Mouse (Mus musculus): ENCODE data around the gene Rhbg. TPM values are rescaled to one million over a fixed set of nuclear protein-coding genes. Genes with fewer than 3 reads are reported as not detected.
A peak's percentile ranks its signal among the peaks of the same experiment; 100 is the strongest.

The Rhbg gene
- total RNA-seq, 1 experiment from 2014 or later = 2.1 TPM

DNA sequence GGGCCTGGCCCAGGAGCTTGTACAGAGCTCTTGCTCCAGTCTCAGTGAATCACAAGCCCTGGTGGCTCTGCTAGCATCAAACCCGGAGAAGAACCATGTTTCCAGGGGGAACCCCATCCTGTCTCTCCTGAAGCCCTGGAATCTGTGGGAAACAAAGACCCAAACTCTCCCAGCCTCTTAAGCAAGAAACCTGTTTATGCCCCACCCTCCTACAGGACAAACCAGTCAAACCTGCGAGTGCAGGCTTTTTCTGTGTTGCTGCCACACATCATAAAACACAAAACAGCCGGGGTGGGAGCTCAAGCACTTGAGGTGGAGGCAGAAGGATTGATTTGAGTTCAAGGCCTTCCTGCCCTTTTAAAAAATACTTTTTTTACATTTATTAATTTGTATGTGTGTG lies 7.8 kb upstream of the Rhbg start:
- DNase-seq = no peak

DNA sequence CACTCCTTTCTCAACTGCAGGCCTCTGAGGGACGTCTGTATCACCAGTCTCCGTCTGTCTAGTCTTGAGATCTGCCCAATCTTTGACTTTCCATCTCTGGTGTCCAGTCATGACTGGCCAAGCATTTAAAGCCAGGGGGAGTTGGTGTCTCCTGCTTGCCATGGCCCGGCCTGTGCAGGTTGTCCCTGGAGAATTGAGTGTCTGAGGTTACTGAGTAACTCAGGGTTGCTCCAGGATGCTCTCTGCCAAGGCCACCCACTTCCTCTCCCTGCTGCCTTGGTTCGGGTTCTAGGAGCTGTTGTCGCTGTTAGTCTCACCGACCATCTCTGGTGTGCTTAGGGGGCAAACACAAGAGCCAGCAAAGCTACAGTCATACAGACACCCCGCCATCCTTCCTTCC lies 1.9 kb upstream of the Rhbg start:
- DNase-seq = peak; percentile 2

DNA sequence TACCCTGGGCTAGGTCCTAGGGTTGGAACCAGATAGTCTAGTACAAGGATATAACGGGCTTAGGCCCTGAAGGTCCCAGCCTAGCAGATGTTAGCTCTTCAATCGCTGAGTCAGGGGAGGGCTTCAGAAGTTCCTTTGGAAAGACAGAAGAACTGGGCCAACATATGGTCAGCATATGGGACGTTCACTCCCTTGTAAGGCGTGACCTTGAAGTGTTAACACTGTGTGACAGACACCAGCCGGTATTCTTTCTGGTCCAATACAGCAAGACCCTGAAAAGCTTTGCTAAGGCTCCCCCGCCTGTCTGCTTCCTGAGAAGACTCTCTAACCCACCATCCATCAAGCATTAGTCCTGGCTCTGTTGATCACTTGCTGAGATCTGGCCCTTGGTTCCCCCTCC lies 1.4 kb upstream of the Rhbg start:
- peak; percentile 1 for DNase-seq

GRCm38 (mm10) chr3:88252739-88253138 lies 1.8 kb downstream of the Rhbg start:
- DNase-seq = peak; percentile 4

GRCm38 (mm10) chr3:88248406-88248805 lies 6.1 kb downstream of the Rhbg start:
- no peak for DNase-seq

GRCm38 (mm10) chr3:88247666-88248065 lies 6.8 kb downstream of the Rhbg start:
- DNase-seq = no peak

- peak; percentile 89 for DNase-seq
Observed at GRCm38 (mm10) chr3:88245811-88246210, 8.7 kb downstream of the Rhbg start.

- DNase-seq = peak; percentile 76
Observed at GRCm38 (mm10) chr3:88244071-88244470, 10.4 kb downstream of the Rhbg start.

DNA sequence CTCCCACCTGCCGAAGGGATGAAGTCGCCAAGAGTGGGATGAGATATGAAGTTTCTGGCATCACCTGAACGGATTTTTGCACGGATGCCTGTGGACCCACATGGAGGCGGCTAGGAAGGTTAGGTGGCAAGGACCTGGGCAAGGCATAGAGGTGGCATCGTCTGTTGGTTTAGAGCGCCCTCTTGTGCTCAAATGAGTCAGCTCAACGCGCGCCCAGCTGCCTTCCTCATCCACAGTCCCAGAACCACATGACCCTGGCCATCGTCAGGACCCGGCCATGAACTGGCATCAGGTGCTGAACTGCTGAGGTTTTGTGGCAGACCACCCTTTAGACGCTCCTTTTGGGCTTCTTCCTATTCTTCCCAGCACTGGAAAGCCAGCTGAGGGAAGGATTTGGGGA lies 12.0 kb downstream of the Rhbg start:
- DNase-seq = peak; percentile 85

DNA sequence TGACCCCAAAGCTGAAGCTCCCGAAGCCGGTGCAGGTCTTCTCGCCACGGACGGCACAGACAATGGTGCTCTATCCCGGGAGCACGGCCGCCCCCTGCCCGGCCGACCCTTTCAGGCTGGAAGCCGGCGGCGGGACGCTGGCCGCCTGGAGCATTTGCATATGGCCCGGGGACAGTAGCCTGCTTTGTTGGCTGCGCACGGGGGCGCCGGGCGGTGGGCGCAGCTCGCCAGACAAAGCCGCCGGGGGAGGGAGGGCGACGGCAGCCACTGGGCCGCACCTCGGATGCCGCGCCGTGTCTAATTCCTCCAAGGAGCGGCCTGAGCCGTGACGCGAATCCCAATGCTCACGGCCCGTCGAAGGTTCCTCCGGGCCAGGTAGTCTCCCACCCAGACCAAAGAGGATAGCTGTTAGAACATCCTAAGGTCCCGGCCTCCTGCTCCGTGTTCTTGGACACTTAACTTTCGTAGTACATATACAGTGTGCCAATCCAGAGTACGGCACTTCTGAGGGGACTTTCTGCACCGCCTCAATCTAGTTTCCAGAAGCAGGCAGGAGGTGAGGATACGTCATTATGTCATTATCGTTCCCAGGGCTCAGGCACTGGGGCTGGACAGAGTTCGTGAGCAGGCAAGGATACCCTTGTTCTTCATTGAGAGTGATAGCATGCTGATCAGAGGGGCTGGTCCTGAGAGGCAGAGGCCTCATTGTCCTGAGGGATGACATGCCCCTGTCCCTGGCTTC lies 13.3 kb downstream of the Rhbg start:
- DNase-seq = no peak

DNA sequence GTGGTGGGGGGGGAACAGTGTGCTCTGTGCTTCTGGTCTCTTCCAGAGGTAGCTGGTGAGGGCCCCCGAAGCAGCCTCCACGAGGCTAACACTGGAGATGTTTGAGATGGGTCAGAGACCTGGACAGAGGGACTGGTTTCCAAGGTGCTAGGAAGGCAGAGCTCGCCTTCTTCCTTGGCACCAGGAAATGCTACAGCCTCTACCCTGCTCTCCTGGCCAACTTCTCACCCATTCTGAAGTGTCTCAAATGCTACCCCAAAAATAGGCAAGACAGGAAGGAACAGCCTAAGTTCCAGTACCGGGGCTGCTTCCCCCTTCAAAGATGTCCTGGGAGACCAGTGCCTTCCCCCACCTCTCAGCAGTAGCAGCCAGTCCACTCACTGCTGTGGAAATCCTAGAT lies 15.1 kb downstream of the Rhbg start:
- DNase-seq = no peak

DNA sequence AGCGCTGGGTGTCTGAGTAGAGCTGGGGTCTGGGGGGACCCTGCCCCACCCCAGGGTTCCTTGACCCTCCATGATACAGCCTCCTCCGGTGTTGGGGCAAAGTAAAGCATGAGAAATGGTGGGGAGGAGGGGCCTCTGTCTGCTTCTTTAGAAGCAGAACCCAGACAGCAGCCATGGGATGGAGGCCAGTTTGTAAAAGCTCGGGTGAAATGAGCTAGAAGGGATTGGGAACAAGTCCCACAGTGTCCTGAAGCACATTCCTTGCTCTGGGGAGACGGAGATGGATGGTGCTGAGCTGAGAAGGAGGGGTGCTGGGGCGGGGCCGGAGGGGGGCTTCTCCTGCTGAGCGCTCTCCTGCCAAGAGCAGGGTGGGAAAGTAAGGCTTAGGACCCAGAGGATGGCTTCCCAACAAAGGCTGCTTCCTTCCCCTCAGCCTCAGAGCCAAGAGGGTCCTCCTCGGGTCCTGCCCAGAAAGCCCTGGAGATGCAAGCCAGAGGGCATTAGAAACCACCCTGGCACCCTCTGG lies 15.6 kb downstream of the Rhbg start:
- no peak for DNase-seq

- peak; percentile 64 for DNase-seq
Observed at GRCm38 (mm10) chr3:88237556-88238194, 16.8 kb downstream of the Rhbg start.

DNA sequence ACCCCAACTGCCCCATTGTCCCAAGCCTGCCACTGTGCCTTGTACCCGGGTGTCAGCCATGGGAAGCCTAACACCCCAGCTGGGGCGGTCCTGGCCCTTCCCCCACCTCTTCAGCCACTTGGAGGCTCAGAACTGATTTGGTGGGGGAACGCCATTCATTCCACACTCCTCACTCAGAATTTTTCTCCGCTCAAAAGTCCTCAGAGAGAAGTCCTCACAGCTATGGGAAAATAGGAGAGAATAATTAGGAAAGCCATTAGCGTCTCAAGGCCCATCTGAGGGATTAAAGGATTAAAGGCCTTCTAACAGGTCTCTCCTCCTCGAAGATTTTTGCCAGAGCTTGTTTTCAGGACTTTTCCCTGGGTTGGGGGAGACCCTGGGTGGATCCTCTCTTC lies 17.4 kb downstream of the Rhbg start:
- no peak for DNase-seq

DNA sequence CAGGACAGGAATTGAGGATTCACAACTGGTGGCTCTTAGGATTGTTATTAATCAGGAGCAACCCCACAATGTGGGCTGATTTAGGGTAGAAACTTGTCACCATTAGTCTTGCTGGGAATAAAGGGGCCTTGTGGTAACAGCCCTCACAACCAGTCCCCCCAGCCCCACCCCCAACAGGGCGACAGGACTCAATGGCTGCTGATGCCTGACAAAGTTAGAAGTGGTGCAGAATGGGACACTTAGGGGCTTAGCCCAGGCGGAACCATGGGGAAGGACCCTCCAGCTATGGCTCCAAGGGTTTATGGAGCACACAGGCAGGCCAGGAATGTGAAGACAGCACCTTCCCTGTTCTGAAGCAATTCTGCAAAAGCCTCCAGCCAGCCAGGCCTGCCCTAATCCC lies 18.9 kb downstream of the Rhbg start:
- DNase-seq = no peak

- no peak for DNase-seq
Observed at GRCm38 (mm10) chr3:88235216-88235615, 19.3 kb downstream of the Rhbg start.

GRCm38 (mm10) chr3:88234041-88234440 lies 20.5 kb downstream of the Rhbg start:
- no peak for DNase-seq

- no peak for DNase-seq
Observed at GRCm38 (mm10) chr3:88232851-88233649, 21.5 kb downstream of the Rhbg start.

DNA sequence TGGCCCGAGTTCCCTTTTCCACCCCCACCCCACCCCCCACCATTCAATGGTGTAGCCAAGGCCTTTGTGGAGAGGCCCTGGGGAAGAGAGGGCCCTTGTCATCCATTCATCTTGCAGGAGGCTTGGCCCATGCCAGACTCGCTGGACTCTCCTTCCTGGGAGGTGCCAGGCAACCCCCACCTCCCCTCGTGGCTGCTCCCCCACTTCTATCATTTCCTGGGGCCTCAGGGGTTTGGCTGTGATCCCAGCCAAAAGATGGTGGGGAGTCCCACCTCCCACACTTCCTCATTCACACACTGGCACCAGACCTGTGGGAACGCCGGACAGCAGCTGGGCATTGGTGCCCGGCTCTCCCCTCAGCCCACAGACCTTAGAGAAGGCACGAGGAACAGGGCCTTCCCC lies 22.2 kb downstream of the Rhbg start:
- DNase-seq = no peak

- DNase-seq = no peak
Observed at GRCm38 (mm10) chr3:88231061-88231641, 23.4 kb downstream of the Rhbg start.

DNA sequence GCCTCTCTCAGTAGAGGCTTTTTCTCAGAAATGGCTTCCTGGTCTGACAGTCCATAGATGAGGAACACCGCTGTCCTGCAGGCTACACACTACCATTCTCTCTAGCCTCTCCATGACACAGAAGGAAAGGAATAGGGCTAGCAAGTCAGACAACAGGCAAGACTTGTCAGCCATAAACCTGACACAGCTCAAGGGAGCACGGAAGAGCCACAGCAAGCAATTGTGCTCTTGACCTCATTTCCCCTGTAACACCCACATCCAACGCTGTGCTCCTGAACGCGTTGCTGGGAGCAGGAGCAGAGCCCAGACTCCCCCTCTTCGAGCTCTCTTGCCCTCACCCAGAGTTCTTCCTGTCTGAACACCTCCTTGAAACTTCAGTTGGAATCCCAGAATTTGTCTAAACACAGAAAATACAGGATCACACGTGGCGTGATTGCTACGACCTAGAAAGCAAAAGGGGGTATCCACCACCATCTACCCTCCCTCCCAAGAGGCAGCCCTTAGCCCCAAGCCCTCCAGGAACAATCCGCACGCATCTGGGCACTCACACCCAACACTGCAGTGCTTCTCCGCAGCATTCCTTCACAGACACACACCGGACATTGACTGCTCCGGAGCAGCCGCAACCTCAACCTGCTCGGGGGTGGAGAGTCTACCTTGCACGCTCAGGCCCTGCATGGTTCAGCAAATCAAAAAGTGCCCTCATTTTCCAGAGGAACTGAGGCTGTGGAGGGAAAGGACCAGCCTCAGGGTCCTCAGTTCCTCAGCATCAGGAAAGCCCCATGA lies 24.1 kb downstream of the Rhbg start:
- DNase-seq = no peak

- DNase-seq = no peak
Observed at GRCm38 (mm10) chr3:88229526-88229925, 25.0 kb downstream of the Rhbg start.

Data from adrenal gland, postnatal 14 days (tissue).